Mouse (Mus musculus): ENCODE results near the gene Sgms1.

GRCm38 (mm10) chr19:32288895-32289294, 100.6 kb downstream of the Sgms1 start:
- no peak for TF ChIP-seq CTCF (IDR thresholded peaks at IDR 0.05; ENCODE audit: low read depth, low read length)
- TF ChIP-seq POLR2A (IDR thresholded peaks at IDR 0.05; ENCODE audit: borderline replicate concordance, low read depth, low read length) = no peak
